Mouse (Mus musculus) left cerebral cortex, adult 8-10 months (tissue): ENCODE measurements at regions not wholly inside any gene's neighbourhood (a gene's known extent, or its start where the extent isn't known, plus 50 kb on each side); places are given as distances from the start of the nearest gene placed in this dataset.

Experiments used
- DNase-seq, 2 experiments: peaks; one replicate each; pipeline ENCODE4 v3.0.0; 2022; ENCODE audit warnings: low spot score in 2 of 2

GRCm38 (mm10) chr4:32074399-32075296 lies 110.8 kb downstream of the Map3k7 start:
- DNase-seq: peak; percentile 33 to 46

DNA sequence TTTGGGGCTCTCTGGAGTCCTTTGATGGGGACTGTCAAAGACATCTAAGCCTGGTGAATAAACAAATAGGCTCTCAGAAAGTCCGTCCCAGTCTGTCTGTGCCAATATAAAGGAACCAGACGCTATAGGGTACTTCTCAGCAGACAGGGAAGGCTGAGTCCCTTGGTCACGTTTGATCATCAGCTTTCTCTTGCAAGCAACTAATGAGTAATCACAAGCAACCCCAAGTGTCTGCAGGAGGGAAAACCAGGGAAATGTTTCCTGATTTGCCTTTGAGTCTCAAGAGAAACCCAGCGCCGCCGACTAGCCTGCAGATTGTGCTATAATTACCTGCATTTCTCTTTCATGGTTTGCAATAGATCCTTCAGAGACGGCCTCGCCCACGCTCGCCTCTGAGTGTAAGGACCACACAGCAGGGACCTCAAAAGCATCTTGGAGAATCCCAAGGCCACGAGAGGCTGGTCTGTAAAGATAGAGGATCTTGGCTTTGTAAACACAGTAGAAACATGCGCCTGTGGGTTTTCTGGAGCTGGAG lies 112.6 kb downstream of the Map3k7 start:
- peak in 1 of 2 experiments; percentile 28 for DNase-seq

- DNase-seq: no peak
Observed at GRCm38 (mm10) chr4:32083456-32083855, 119.6 kb downstream of the Map3k7 start.

DNA sequence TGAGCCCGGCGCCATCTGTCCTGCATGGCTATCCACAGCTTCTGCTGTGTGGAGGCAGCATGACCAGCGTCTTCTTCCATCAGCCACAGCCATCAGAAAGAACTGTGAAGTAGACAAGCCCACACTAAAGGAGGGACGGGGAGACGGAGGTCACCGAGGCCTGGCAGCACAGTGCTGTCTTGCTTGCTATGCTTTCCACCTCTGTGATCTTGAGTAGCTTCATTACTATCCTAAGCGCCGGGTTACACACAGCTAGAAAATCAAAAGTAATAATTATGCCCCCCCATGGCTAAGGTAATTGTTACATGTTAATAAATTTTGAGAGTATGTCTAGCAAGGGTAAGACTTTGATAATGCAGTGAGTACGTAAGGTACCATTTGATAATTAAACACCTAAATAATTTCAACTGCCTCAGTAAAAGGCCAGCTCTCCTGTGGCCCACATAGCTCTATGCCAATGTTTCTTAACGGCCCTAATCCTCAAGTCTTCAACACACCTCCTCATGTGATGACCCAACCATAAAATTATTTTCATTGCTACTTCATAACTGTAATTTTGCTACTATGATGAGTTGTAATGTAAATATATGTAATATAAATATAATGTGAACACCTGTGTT lies 120.5 kb downstream of the Map3k7 start:
- no peak for DNase-seq

DNA sequence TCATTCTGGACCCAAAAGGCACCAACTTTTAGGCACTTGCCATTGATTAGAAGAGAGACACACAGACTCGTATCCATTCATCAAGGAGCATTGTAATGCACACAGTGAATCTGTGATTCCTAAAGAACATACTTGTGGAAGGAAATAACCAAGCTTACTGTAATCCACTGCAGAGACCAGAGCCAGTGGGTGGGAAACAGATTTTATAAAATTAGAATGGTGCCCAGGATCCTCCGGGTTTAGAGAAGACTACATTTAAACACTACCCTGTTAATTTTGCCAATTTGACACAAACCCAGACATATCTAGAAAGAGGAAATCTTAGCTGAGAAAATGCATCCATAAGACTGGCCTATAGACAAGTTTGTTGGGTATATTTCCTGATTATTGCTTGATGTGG lies 121.1 kb downstream of the Map3k7 start:
- DNase-seq: no peak

- DNase-seq: no peak
Observed at GRCm38 (mm10) chr4:32091086-32091485, 127.2 kb downstream of the Map3k7 start.

- DNase-seq: no peak
Observed at GRCm38 (mm10) chr4:32092320-32093041, 128.6 kb downstream of the Map3k7 start.

DNA sequence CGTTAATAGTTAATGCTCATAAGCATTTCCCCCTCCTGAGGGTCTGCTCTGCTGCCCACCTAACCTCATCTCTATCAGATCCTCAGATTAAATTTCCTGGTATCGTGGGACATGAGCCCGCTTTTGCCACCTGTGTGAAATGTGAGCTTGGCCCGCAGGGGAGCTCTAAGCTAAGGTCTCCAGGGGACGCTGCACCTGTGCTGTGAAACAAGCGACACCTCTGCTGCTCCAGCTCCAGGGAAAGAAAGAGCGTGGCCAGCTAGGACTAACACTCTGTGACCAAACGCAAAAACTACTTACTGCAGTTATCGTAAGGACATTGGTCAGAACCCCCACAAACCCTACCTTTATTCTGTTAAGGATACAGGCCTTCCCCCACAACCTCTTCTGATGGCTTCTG lies 134.3 kb downstream of the Map3k7 start:
- no peak for DNase-seq

- no peak for DNase-seq
Observed at GRCm38 (mm10) chr4:32101002-32101401, 137.1 kb downstream of the Map3k7 start.

GRCm38 (mm10) chr4:32106664-32107171 lies 131.9 kb upstream of the Bach2 start:
- DNase-seq: peak in 1 of 2 experiments; percentile 8

DNA sequence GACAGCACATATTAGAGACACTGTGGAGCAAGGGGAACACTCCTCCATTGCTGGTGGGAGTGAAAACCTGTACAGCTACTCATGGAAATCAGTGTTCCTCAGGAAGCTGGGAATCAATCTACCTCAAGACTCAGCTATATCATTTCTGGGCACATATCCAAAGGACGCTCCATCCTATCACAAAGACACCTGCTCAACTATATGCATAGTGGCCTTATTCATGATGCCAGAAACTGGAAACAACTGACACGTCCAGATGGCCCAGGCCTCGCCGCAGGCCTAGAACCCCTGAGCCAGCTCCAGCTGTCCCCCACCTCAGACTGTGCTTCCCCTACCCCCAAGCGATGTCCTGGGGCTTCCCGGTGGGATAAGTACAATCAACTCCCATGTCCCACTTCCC lies 116.3 kb upstream of the Bach2 start:
- DNase-seq: no peak

GRCm38 (mm10) chr4:32126828-32127227 lies 111.8 kb upstream of the Bach2 start:
- DNase-seq: no peak

- no peak for DNase-seq
Observed at GRCm38 (mm10) chr4:32130594-32130993, 108.0 kb upstream of the Bach2 start.

- no peak for DNase-seq
Observed at GRCm38 (mm10) chr4:32131819-32132218, 106.8 kb upstream of the Bach2 start.

DNA sequence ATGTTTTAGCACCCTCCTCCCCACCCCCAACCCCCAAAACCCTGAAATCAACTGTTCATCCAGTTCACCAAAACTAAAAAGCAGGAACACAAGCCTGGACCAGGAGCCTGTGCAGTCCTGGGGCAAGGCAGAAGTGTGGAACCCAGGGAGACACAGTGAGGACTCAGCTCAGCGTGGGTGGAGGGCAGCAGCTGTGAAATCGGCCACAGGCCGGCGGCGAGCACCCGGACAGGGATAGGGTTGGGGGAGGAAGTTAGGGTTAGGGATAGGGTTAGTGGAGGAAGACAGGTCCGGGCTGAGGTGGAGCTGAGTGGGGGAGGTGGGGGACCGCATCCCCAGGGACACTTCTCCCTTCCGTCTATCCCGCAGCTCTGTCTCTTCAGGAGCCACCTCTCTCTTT lies 102.5 kb upstream of the Bach2 start:
- DNase-seq: no peak

DNA sequence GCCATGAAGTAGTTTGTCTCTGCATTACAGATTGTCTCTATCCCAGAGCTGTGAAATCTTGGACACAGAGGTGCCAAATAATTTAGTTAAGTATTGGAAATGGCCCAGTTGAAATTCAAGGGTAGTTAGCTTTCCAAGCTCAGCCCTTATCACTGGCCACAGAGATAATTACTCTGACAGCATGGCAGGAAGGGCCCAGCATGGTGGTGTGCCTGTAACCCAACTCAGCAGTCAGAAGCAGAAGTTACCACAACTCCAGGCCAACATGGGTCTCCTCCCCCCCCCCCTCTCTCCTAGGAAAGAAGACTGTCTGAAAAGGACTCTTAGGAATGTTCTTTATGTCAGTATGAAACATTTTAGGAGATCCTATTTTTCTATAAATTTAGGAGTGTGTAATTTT lies 101.4 kb upstream of the Bach2 start:
- DNase-seq: no peak

GRCm38 (mm10) chr4:32137966-32138365 lies 100.6 kb upstream of the Bach2 start:
- DNase-seq: no peak

DNA sequence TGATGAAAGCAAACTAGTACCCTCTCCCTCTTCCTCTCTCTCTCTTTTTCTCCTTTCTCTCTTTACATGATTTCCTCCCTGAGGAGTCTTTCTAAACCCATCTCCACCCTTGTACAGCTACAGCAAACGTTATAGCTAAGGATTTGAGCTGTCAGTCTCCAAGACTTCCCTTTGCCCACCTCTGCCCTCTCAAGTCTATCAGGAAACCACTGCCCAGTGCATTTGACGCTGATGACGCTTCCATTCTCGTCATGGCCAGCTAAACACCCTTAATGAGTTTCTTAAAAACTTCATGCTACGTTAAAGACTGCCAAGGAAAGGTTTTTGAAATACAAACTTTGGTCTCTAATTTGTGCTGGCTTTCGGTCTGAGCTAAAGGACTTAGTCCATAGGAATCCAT lies 99.0 kb upstream of the Bach2 start:
- no peak for DNase-seq

- no peak for DNase-seq
Observed at GRCm38 (mm10) chr4:32140068-32140467, 98.5 kb upstream of the Bach2 start.

DNA sequence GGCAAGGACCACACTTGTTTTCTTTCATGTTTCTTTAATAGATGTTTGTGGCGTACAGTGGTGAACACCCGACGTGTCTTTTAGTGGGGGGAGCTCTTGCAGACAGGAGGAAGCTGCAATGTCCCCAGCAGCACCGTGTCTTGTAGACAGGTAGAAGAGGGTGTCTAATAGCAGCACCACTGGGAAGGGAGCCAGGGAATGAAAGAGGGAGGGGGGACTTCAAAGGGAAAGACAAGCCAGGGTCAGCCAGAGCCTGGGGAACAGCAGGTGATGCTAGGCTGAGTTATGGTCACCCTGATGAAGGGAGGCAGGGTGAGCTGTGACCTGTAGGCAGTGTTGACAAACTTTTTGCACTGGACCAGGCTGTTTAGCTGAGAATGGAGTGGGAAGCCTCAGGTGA lies 96.4 kb upstream of the Bach2 start:
- DNase-seq: no peak

- no peak for DNase-seq
Observed at GRCm38 (mm10) chr4:32147146-32147545, 91.5 kb upstream of the Bach2 start.

GRCm38 (mm10) chr4:32148597-32148996 lies 90.0 kb upstream of the Bach2 start:
- DNase-seq: no peak
